Mouse (Mus musculus) C2C12 (cell line): ENCODE results near the gene Parp6. TPM values are rescaled to one million over a fixed set of nuclear protein-coding genes. Genes with fewer than 3 reads are reported as not detected.

Experiments used
- H3K27me3 ChIP-seq: one replicate; pipeline ENCODE4 v1.6.1; 2011; ENCODE audit not compliant: control insufficient read depth, insufficient read depth, insufficient read length
- H3K36me3 ChIP-seq: one replicate; pipeline ENCODE4 v1.6.1; 2011; ENCODE audit not compliant: control insufficient read depth, insufficient read depth
- H3K4me3 ChIP-seq: one replicate; pipeline ENCODE4 v1.5.1; 2011; ENCODE audit warnings: mild to moderate bottlenecking, control low read depth; ENCODE audit not compliant: poor library complexity, insufficient read depth, severe bottlenecking
- H3K79me2 ChIP-seq: one replicate; pipeline ENCODE4 v1.6.1; 2011; ENCODE audit not compliant: control insufficient read depth, insufficient read depth
- H3K79me3 ChIP-seq: one replicate; pipeline ENCODE4 v1.6.1; 2011; ENCODE audit warnings: low read depth, control low read depth
- H3ac ChIP-seq: one replicate; pipeline ENCODE3; 2011; ENCODE audit warnings: low read depth; ENCODE audit not compliant: control insufficient read depth, insufficient read length
- CEBPB ChIP-seq: IDR thresholded peaks from one replicate; pipeline ENCODE4 v1.6.1; 2011; ENCODE audit warnings: low read depth, mild to moderate bottlenecking, control low read depth, moderate library complexity
- CTCF ChIP-seq: IDR thresholded peaks from one replicate; pipeline ENCODE4 v1.5.1; 2011; ENCODE audit not compliant: control insufficient read depth, insufficient read depth, insufficient read length
- FOSL1 ChIP-seq: IDR thresholded peaks from one replicate; pipeline ENCODE4 v1.8.0; 2011; ENCODE audit warnings: mild to moderate bottlenecking, low read length; ENCODE audit not compliant: poor library complexity, insufficient read depth, severe bottlenecking
- MAX ChIP-seq: IDR thresholded peaks from one replicate; pipeline ENCODE4 v1.6.1; 2011; ENCODE audit warnings: mild to moderate bottlenecking, control low read depth
- MYOD1 ChIP-seq: IDR thresholded peaks from one replicate; pipeline ENCODE4 v1.6.1; 2011; ENCODE audit warnings: low read depth; ENCODE audit not compliant: control insufficient read depth, insufficient read length
- MYOG ChIP-seq: IDR thresholded peaks from one replicate; pipeline ENCODE4 v1.6.1; 2011; ENCODE audit not compliant: control insufficient read depth, insufficient read length; ENCODE audit errors: extremely low read depth
- USF1 ChIP-seq: IDR thresholded peaks from one replicate; pipeline ENCODE4 v1.6.1; 2011; ENCODE audit warnings: low read depth, mild to moderate bottlenecking, control low read depth, moderate library complexity
- polyA plus RNA-seq: library from polyadenylated mRNA; unstranded; fragments of >200 nt; fragmentation: generic; extraction: Trizol; gene quantifications from one replicate; pipeline ENCODE4 v1.2.1, GENCODE M21; 2012; ENCODE audit warnings: missing spikeins

Gene Parp6
- polyA plus RNA-seq, 1 experiment = 6.0 TPM

- Histone ChIP-seq H3K79me2 (no peaks in the 10 kb centered on the region), H3K27me3 (peaks cover 3% of the 10 kb centered on the region), H3ac (no peak overlapping the region), H3K79me3 (no peaks in the 10 kb centered on the region), H3K36me3 (no peaks in the 10 kb centered on the region), H3K4me3 (no peak overlapping the region)
- TF ChIP-seq CTCF = no peak
- TF ChIP-seq MYOD1 = no peak
- no peak for TF ChIP-seq USF1
- no peak for TF ChIP-seq CEBPB
- TF ChIP-seq MAX = no peak
- TF ChIP-seq MYOG = no peak
- TF ChIP-seq FOSL1 = no peak
Observed at GRCm38 (mm10) chr9:59588252-59588651, 28.8 kb upstream of the Parp6 start.

GRCm38 (mm10) chr9:59588710-59589671, 28.1 kb upstream of the Parp6 start:
- Histone ChIP-seq H3ac (no peak overlapping the region), H3K4me3 (no peak overlapping the region), H3K79me2 (no peaks in the 10 kb centered on the region), H3K27me3 (no peaks in the 10 kb centered on the region), H3K79me3 (no peaks in the 10 kb centered on the region), H3K36me3 (no peaks in the 10 kb centered on the region)
- no peak for TF ChIP-seq MYOD1
- no peak for TF ChIP-seq MYOG
- TF ChIP-seq USF1 = no peak
- TF ChIP-seq FOSL1 = no peak
- TF ChIP-seq MAX = no peak
- TF ChIP-seq CEBPB = no peak
- TF ChIP-seq CTCF = no peak

- no peaks in the 10 kb centered on the region for H3K36me3 ChIP-seq
- H3K79me3 ChIP-seq = no peaks in the 10 kb centered on the region
- no peaks in the 10 kb centered on the region for H3K27me3 ChIP-seq
- no peak for TF ChIP-seq CEBPB
- TF ChIP-seq MYOD1 = peak; percentile 77
- TF ChIP-seq MYOG = no peak
- no peak for TF ChIP-seq CTCF
- H3K4me3 ChIP-seq = no peak overlapping the region
- no peak overlapping the region for H3ac ChIP-seq
- no peaks in the 10 kb centered on the region for H3K79me2 ChIP-seq
Observed at GRCm38 (mm10) chr9:59589703-59590439, 27.2 kb upstream of the Parp6 start.

- Histone ChIP-seq H3K4me3 (no peak overlapping the region), H3K27me3 (peaks cover 46% of the 10 kb centered on the region), H3K79me2 (no peaks in the 10 kb centered on the region), H3ac (no peak overlapping the region), H3K79me3 (no peaks in the 10 kb centered on the region), H3K36me3 (no peaks in the 10 kb centered on the region)
- TF ChIP-seq CEBPB = no peak
- no peak for TF ChIP-seq MYOD1
- TF ChIP-seq FOSL1 = no peak
- no peak for TF ChIP-seq MYOG
- no peak for TF ChIP-seq MAX
- no peak for TF ChIP-seq CTCF
- TF ChIP-seq USF1 = no peak
Observed at GRCm38 (mm10) chr9:59601661-59602060, 15.4 kb upstream of the Parp6 start.

- Histone ChIP-seq H3ac (no peak overlapping the region), H3K79me2 (no peaks in the 10 kb centered on the region), H3K36me3 (no peaks in the 10 kb centered on the region), H3K79me3 (no peaks in the 10 kb centered on the region), H3K4me3 (no peak overlapping the region), H3K27me3 (peaks cover 42% of the 10 kb centered on the region)
- TF ChIP-seq FOSL1 (no peak), MAX (no peak), MYOD1 (no peak), CEBPB (no peak), CTCF (no peak), MYOG (no peak), USF1 (no peak)
Observed at GRCm38 (mm10) chr9:59605967-59606366, 11.1 kb upstream of the Parp6 start.
